Mouse (Mus musculus) naive thymus-derived CD4-positive, alpha-beta T cell, adult 2 months (primary cell): ENCODE measurements around the gene Plekha8.

Experiments
- DNase-seq: peaks from one replicate; pipeline ENCODE4 v3.0.0-alpha.2; 2011; ENCODE audit warnings: low read depth

Gene Plekha8

DNA sequence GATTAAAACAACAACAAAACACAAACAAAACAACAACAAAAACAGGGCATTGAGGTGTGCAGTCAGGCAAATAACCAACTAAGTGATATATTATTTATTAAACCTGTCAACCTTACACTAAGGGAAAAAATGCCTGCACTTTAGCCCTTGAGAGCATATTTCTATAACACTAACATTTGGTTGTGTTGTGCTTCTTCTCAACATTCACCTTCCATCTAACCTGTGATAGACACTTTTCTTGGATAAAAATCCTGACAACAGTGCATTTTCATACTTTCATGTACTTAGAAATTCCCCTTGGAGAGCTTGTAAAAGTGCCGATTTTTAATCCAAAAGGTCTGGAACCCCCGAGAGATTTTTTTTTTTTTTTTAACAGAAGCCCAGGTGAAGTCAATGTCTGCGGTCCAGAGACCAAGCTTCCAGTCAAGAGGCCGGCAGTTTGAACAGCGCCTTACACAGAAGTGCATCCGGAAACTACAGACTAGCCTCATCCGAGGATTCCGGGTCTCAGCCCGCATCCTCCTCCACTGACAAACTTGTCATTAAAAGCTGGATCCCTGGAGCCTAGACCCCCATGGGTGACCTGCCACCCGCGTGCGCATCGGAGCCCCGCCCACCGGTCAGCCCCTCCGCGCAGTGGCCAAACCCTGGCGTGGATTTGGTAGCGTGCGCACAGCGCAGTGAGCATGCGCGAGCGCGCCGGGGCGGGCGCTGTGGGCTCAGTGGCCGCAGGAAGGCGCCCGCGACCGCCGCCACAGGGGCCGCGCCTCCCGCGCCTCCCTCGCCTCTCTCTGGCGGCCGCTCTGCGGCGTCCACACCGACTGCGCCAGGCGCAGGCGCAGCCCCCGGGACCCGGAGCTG lies at the start of gene Plekha8:
Plekha8 (plus strand) TSS at position 643 of the 861 bp plus-strand sequence.
- DNase-seq = peak; percentile 65

DNA sequence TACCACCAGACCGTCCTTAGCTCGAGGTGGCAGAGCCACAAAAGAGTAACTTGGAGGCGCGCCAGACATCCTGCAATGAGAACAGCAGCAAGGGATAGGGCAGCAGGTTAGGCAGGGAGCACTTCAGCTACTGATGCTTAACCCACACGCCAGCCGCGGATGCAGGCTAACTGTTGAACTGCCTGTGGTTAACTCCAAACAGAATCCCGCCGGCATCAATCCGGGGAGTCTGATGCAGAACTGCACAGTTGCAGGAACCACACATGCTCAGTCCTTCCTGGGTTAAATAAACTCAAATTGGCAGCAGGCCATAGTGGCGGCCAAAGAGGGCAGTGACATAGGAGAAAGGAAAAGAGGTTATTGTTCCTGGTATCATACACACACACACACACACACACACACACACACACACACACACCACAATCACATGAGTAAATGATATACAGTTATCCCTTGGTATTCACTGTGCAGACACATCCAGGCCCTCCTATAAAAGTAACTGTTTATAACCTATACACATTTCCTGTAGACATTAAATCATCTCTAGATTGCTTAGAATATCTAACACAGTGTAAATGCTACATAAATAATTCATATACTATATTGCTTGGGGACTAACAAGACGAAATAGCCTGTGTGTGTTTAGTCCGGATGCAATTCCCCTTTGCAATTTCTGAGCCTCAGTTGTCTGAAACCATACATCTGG lies 46.4 kb upstream of the Plekha8 start:
- DNase-seq = no peak

DNA sequence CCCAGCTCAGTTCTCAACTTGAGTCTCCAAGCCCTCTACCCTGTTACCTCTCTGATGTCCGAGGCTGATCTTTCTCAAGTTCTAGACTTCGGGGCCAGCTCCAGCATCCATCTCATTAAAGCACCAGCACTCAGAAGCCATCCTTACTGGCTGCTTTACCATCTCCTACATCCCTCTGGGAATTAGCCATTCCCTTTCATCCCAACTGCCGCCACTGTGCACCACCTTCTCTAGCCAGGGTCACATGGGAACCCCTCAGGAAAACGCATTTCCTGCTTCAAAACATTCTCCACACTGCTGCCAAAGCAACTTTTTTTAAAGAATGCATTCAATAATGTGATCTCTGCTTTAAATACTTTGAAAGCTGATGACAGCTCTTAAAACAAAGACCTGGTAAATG lies 45.6 kb upstream of the Plekha8 start:
- no peak for DNase-seq

DNA sequence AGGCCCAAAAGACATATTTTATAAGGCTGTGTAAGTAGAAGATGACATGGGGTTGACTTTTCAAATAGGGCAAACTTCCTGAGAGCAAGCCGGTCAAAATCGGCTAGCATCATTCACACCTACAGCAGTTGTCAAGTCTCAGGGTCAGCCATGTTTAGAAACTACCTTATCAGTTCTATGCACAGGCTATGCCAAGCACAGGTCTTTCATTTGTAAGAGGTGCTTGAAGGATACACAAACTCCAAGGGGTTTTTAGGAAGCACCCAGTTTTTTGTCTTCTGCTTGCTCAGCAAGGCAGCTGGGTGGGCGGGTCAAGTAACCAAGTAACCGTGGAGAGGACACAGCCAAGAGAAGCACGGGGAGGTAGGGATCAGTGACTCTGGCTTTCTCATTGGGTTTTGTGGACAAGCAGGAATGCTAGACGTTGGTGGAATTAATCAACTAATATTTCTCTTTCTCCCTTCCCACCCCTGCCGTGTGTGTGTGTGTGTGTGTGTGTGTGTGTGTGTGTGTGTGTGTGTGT lies 44.0 kb upstream of the Plekha8 start:
- no peak for DNase-seq

DNA sequence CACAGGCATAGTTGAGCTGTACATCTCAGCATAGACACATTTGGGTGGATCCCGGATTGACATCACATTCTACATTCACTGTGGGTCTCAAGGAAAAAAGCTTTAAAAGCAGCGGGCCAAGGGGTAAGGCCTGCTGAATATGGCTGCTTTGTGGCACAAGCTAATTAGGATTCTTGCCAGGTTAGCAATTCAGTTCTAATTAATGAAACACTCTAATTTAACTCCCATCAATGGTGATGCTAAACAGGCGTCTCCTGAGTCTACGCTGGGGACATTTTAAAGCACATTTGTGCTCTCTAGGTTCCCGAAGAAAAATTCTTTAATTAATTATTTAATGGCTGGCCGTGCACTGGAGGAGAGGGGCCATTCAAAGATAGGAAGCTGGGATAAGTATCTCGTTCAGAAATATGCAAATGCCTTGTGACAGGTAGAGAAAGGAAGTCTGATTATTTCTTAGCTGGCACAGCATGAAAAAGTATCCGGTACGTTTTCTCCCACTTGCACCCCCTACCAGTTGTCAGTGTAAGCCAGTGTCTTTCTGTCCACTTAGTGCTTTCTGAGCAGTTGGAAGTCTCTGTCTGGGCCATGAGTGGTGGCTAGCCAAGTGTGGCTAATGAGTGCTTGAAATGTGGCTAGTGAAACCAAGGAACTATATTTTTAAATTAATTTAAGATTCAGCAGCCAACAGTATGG lies 42.0 kb upstream of the Plekha8 start:
- no peak for DNase-seq

DNA sequence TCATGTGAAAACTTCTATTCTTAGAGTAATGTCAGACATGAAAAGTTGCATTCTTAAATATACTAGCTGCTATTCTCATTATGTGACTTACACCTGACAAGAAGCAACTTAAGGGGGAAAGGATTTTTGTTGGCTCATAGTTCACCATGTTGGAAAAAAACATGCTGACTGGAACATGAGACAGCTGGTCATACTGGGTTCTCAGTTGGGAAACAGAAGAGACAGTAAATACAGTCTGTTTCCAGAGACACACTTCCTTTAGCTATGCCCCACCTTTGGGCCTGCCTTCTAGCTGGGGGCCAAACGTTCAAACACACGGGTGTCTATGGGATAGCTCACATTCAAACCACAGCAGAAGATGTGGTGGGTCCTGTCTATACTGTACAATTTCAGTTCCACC lies 41.3 kb upstream of the Plekha8 start:
- no peak for DNase-seq

DNA sequence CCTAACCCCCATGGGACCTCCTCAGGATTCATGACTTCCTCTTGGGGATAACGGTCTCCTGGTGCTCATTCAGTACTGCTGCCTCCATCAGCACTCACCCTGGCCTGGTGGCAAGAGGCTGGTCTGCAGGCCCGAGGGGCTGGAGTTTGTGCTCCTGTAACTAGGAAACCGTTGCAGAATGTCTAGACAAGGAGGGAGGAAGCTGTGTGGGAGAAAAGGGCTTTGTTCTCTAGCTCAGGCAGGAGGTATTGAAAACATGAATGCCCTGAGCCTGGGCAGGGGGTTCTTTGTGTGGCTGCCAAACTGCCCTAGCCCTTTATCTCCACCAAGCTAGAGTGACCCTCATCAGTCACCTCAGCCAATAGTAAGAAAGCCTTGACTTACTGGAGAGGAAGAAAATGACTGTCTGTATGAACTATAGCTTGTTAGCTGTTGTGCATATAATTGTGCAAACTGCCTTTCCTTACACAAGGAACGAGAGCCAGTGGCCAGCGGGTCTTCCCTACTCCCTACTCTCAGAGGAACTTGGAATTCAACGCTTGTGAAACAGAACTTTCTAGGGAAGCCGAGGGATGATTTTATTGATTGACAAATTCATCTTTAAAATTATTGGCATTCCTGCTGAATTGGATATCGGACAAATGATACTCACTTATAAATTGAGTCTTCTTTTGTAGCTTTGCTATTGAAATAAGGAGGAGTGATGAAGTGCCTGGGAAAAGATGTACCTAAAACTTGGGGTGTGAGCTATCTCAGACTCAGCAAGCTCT lies 40.4 kb upstream of the Plekha8 start:
- no peak for DNase-seq

DNA sequence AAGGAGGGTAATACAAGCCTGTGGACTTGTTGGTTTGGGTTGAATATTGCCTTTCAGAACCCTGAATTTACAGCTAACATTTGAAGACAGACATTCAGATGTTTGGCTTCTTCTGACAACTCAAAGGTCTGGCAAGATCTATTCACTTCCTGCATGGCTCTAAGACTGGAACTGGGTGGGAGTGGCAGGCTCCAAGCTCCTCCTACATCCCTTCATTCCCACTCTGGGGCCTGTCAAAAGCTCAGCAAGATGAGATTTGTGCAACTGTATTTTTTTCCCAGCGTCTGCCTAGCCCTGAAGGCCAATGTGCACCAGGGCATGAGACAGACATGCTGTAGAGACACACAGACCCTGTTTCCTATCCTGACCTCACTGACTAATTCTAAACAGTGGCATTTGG lies 39.1 kb upstream of the Plekha8 start:
- no peak for DNase-seq

DNA sequence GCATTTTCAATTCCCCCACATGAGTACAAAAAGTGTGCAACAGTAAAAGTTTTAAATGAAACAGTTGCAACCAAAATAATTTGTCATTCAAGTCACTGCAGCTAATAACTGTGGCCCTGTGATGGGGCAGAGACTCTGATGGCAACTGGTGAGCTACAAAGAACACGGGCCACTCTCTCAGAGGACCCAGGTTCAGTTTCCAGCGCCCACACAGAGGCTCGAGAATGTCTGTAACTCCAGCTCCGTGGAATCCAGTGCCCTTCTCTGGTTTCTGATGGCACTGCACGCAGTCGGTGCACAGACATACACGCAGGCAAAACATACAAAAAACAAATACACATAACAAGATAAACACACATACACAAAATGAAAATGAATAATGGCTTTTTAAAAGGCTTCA lies 37.2 kb upstream of the Plekha8 start:
- no peak for DNase-seq

DNA sequence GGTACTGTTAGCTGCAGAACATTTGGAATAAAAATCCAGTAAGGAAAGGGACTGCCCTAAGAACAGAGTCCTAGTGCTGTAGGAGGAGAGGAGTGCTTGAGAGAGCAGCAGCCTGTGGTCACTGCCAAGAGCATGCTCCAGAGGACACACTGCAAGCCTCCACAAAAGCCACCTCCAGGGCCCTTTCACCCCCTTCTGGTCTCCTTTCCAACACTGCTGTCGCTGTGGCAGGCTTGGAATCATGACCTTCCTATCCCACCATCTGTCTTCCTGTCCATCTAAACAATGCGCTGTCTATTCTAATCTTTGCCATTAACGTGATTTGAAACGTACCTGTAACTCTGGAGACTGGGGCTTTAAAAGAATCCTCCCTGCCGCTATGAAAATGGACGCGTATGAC lies 36.4 kb upstream of the Plekha8 start:
- DNase-seq = no peak

DNA sequence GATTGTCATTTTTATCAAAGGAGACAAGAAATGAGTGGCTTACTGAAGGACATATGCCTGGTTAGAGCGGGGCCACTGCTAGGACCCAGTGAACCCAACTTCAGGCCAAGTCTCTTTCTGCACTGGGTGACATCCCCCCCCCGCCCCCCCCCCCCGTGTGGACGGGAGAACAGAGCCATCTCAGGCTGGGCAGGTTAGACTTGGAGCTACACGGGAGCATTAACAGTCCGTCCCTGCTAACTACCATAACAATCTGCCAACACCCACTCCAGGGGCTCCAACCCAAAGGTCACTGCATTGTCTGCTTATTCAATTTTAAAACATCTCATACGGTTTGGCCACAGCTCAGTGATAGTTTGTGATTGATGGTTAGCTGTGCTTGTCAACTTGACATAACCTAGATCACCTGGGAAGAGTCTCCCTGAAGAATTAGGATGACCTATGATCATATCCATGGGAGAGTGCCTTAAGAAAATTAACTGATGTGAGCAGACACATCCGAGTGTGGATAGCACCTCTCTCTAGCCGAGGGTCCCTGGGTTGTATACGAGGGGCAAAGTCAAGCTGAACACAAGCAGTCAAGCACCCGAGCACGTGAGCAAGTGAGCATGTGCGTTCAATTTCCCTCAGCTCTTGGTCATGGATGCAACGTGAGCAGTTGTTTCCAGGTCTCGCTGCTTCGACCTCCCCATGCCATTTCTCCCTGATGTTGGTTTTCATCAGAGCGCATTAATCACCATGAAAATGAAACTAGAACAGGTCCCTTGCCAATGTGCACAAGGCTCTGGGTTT lies 32.7 kb upstream of the Plekha8 start:
- no peak for DNase-seq

DNA sequence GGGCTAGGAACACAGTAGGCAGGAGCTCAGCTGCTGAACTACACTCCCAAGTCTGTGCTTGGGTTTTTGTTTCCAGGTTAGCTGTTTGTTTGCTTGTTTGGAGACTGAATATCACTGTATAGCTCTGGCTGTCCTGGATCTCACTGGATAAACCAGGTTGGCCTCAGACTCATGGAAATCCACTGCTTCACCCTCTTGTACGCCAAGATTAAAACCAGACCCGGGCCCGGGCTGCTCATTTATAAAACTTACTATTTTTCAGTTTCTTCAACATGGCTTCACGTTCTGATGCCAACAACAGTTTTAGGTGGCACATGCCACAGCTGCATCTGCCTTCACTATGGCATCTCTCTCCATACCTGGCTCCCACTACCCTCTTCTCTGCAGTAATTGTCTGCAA lies 31.4 kb upstream of the Plekha8 start:
- no peak for DNase-seq

DNA sequence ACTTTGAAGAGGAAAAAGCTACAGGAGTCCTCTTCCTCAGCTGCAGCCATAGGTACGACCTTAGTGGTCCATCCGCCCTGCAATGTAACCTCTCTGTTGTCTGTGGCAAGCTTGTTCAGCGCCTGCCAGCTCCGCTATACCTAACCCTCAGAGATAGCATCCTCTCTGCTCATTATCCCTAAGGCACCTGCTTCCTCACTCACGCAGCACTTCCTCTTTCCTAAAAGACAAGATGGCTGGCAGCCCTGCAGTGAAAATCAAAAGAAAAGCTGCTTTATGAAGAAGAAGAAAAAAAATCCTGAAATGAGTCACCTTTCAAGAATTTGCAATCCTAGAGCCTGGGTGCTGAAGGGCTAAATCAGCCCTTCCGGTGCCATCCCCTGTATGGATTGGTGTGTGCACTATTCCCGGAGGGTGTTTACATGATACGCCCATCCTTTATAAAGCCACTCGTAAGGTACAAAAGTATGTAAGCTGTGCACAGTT lies 30.4 kb upstream of the Plekha8 start:
- no peak for DNase-seq

DNA sequence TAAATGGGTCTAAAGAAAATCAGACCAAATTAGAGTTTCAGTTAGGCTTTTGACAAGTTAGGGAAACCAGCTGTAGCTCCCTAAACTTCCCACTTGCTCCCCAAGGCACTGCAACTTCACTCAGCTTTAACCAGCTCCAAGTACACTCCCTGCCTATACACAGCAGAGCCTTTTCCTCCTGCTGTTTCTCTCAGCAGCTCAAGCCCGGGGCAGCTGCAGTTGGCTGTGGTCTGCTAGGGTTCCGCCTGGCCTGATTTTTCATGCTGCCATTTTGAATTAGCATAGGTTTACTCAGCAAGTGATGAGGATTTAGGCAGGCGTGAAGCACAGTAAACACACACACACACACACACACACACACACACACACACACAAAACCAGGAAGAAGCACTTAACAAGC lies 29.9 kb upstream of the Plekha8 start:
- DNase-seq = no peak

DNA sequence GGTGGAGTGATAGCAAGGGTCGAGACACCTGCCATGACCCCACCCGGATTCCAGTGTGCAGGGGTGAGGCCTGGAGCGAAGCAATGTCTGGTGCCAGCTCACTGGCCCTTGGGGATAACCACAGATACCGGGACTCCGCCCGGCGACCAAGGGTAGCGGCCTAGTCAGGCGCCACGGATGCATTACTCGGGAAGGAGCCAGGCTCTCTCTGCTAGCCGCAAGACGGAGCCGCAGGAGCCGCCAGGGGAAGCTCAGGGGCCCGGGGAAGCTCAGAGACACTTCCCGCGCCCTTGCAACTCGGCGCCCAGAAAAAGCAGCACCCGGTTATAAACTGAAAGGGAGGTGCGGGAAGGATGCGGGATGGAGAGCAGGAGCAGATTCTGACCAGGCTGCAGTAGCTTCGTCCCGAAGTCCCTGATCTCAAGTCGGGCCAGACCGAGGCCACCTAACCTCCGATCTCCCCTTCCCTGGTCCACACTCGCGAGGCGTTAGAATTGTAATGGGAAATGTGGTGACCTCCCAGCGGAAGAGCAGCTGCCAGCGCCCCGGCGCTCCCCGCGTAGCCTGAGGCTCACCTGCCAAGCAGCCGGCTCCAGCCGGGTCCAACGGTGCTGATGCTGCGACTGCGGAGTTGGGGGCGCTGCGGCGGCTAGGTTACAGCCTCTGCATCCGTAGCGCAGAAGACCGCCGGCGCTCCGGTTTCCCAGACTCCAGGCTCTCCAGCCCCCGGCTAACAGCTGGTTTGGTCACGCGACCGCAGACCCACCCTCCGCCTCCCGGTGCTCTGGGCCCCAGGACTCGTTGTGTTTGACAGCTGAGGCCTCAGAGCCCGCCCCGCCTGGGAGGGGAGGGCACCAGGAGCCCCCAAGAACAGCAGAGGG lies 29.0 kb upstream of the Plekha8 start, which contains the start of gene Scrn1:
Scrn1 (minus strand) TSS at position 825 of the 881 bp plus-strand sequence.
- DNase-seq = no peak

DNA sequence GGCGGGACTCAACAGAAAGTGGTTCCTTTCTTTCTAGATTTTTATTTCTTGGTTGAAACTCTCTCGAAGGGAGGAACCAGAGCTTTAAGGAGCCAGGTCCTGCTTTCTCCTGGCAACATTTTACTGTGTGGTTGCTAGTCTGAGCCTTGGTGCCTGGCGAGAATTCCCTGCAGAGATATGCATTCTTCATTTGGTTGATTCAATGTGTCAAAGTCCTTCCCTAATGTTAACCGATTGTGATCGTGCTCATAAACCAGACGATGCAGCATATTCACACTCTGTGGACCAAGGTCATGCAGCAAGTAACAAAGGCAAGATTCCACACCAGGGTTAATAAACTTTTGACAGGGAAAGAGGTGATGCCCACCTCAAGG lies 28.4 kb upstream of the Plekha8 start:
- no peak for DNase-seq

DNA sequence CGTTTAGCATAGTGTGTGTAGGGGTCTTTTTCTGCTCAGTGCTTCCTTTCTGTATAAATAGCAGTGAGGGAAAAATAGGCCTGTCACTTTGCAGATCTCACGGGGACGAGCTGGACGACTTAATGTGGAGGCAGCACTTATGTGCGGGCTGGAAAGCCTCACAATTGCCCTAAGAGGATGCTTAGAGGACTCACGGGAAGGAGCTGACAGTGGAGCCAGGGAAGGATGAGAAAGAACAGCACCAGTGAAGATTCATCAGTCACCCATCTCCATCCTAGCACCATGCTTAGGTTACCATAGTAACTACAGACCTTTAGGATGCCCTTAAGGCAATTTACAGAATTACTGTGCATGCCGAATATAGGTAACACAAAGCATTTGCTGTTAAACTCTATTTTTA lies 25.1 kb upstream of the Plekha8 start:
- DNase-seq = no peak

DNA sequence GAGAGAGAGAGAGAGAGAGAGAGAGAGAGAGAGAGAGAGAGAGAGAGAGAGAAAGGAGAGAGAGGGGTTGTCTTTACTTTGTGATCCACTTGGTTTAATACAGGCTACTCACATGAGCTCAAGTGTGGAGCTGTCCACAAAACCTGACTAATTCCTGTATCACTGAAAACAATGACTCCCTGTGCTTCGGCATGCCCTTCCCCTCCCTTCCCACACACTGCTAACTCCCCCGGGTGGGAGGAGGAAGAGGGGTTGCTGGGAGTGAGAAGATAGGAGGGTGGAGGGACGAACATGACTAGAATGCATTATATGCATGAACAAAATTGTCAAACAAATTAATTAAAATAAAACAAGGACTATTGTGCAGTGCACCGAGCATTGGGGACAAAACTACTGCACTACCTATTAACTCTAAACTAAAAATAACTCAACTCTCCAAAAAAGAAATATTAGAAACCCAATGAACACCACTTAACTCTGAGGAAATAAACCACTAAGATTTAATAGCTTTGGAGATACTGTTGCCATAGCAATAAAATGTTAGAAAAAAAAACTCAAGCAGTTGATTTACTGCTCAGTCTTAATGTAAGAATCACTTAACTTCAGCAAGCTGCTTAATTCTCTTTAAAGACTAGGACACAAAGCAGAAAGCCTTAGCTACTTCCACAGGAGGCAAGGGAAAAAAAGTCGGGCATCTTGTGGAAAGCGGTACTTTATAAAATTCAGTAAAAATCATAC lies 21.5 kb upstream of the Plekha8 start:
- DNase-seq = no peak

DNA sequence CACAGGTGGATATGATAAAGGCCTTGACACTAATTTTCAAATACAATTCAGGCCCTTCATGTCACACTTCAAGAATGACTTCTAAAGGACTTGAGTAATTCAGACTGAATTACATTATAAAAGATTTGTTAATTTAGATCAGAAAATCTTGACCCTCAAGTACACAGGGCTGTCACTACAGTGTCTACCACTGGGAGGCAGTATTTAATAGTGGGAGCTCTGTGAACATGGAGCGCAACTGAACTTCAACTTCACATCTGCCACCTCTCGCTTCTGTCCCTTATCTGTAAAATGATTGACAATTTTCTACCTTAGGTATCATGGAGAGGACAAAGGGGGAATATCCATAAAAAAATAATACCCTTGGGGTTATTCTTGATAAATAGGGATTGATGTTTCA lies 8.7 kb upstream of the Plekha8 start:
- DNase-seq = peak; percentile 70
